Mouse (Mus musculus): ENCODE measurements around the gene Pak4. TPM values are rescaled to one million over a fixed set of nuclear protein-coding genes. Genes with fewer than 3 reads are reported as not detected.

Pak4 gene
- total RNA-seq, 2 experiments from 2014 or later, result 8.4 to 8.8 TPM

- intact Hi-C loops (cut with DNase I), result no loop called here
Measured at GRCm38 (mm10) chr7:28593206-28594111, 4.5 kb downstream of the Pak4 start.

GRCm38 (mm10) chr7:28591862-28592261 is 6.1 kb downstream of the Pak4 start:
- DNase-seq (ENCODE audit: low spot score), result no peak
- intact Hi-C loops (cut with DNase I), result no loop called here

More at GRCm38 (mm10) chr7:28593206-28594111, 4.5 kb downstream of the Pak4 start:
- DNase-seq (ENCODE audit: low spot score), result peak; percentile 68

GRCm38 (mm10) chr7:28587644-28588043 is 10.3 kb downstream of the Pak4 start:
- DNase-seq (ENCODE audit: low spot score), result no peak
- intact Hi-C loops (cut with DNase I), result no loop called here

GRCm38 (mm10) chr7:28586663-28587411 is 11.1 kb downstream of the Pak4 start:
- intact Hi-C loops (cut with DNase I), result no loop called here

GRCm38 (mm10) chr7:28585001-28585400 is 13.0 kb downstream of the Pak4 start:
- DNase-seq (ENCODE audit: low spot score), result no peak
- intact Hi-C loops (cut with DNase I), result no loop called here

More at GRCm38 (mm10) chr7:28586663-28587411, 11.1 kb downstream of the Pak4 start:
- no peak for DNase-seq (ENCODE audit: low spot score)

GRCm38 (mm10) chr7:28584468-28584867 is 13.5 kb downstream of the Pak4 start:
- no peak for DNase-seq (ENCODE audit: low spot score)
- intact Hi-C loops (cut with DNase I), result no loop called here

GRCm38 (mm10) chr7:28583570-28584344 is 14.2 kb downstream of the Pak4 start:
- DNase-seq (ENCODE audit: low spot score), result no peak
- intact Hi-C loops (cut with DNase I), result no loop called here

GRCm38 (mm10) chr7:28582841-28583240 is 15.1 kb downstream of the Pak4 start:
- intact Hi-C loops (cut with DNase I), result no loop called here
- DNase-seq (ENCODE audit: low spot score), result no peak

GRCm38 (mm10) chr7:28581721-28582120 is 16.3 kb downstream of the Pak4 start:
- intact Hi-C loops (cut with DNase I), result no loop called here
- no peak for DNase-seq (ENCODE audit: low spot score)

GRCm38 (mm10) chr7:28579826-28580225 is 18.2 kb downstream of the Pak4 start:
- intact Hi-C loops (cut with DNase I), result no loop called here
- DNase-seq (ENCODE audit: low spot score), result no peak

- no peak for DNase-seq (ENCODE audit: low spot score)
- intact Hi-C loops (cut with DNase I), result no loop called here
Measured at GRCm38 (mm10) chr7:28578543-28579053, 19.4 kb downstream of the Pak4 start.

- intact Hi-C loops (cut with DNase I), result no loop called here
- no peak for DNase-seq (ENCODE audit: low spot score)
Measured at GRCm38 (mm10) chr7:28577826-28578542, 20.0 kb downstream of the Pak4 start.

- intact Hi-C loops (cut with DNase I), result no loop called here
- peak; percentile 73 for DNase-seq (ENCODE audit: low spot score)
Measured at GRCm38 (mm10) chr7:28576271-28576914, 21.6 kb downstream of the Pak4 start.

GRCm38 (mm10) chr7:28575597-28575996 is 22.4 kb downstream of the Pak4 start:
- intact Hi-C loops (cut with DNase I), result no loop called here
- no peak for DNase-seq (ENCODE audit: low spot score)

- DNase-seq (ENCODE audit: low spot score), result no peak
- intact Hi-C loops (cut with DNase I), result no loop called here
Measured at GRCm38 (mm10) chr7:28573236-28573635, 24.7 kb downstream of the Pak4 start.

- intact Hi-C loops (cut with DNase I), result no loop called here
Measured at GRCm38 (mm10) chr7:28572689-28573088, 25.3 kb downstream of the Pak4 start.

GRCm38 (mm10) chr7:28570982-28571682 is 26.9 kb downstream of the Pak4 start:
- intact Hi-C loops (cut with DNase I), result no loop called here
- no peak for DNase-seq (ENCODE audit: low spot score)

More at GRCm38 (mm10) chr7:28572689-28573088, 25.3 kb downstream of the Pak4 start:
- no peak for DNase-seq (ENCODE audit: low spot score)

- DNase-seq (ENCODE audit: low spot score), result no peak
- intact Hi-C loops (cut with DNase I), result no loop called here
Measured at GRCm38 (mm10) chr7:28570291-28570981, 27.5 kb downstream of the Pak4 start.
